21 mouse cellular contexts compared by ENCODE assay signal in the genomic region with DNA sequence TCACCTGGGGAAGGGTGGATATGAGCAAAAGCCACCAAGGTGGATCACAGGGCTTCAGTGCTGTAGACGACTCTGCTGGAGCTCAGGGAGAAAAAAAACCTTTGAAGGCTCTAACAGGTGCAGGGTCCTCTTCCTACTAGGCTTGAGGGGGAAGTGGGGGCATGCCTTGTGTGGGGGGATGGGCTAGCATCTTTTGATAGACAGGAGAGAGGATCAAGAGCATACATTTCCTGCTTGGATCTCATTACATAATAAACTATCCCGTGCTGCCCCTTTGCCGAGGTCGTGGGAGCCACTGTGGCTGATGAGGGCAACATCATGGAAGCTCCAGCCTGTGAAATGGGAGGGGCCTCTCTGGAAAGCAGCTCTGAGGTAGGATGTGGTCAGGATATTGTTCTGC. TPM values are rescaled to one million over a fixed set of nuclear protein-coding genes. Genes with fewer than 3 reads are reported as not detected.
DNase-seq lines count a peak whose midpoint lies in the region.
"Had no signal": no experiment of that assay in that cellular context is flagged by ENCODE, and none has a peak within 500 bp of the region (broad histone marks: within the 10 kb centered on the region; RNA-seq: fewer than 3 reads in every experiment).

No protein-coding gene starts in this region.

- no peaks in the 10 kb centered on the region for H3K36me3 ChIP-seq in embryonic facial prominence, embryonic 10.5 days (replicated peaks)
- H3K36me3 ChIP-seq: embryonic facial prominence, embryonic 13.5 days; forebrain, embryonic 12.5 days; forebrain, embryonic 15.5 days; hindbrain, embryonic 12.5 days; hindbrain, embryonic 15.5 days had no signal

- no peak overlapping the region for H3K27ac ChIP-seq in embryonic facial prominence, embryonic 10.5 days (replicated peaks)
- H3K27ac ChIP-seq: embryonic facial prominence, embryonic 13.5 days; forebrain, embryonic 12.5 days; forebrain, embryonic 15.5 days; hindbrain, embryonic 12.5 days; hindbrain, embryonic 15.5 days had no signal

- 63% methylated on average over 4 of the region's 4 CpGs for WGBS in embryonic facial prominence, embryonic 10.5 days

- peaks cover 11% of the 10 kb centered on the region for H3K4me1 ChIP-seq in embryonic facial prominence, embryonic 10.5 days
- H3K4me1 ChIP-seq: embryonic facial prominence, embryonic 13.5 days; forebrain, embryonic 15.5 days had no signal

- H3K9me3 ChIP-seq in embryonic facial prominence, embryonic 10.5 days, result no peaks in the 10 kb centered on the region
- H3K9me3 ChIP-seq: embryonic facial prominence, embryonic 13.5 days; forebrain, embryonic 12.5 days; forebrain, embryonic 15.5 days; hindbrain, embryonic 12.5 days; hindbrain, embryonic 15.5 days had no signal

- H3K4me3 ChIP-seq in embryonic facial prominence, embryonic 10.5 days, result no peak overlapping the region
- H3K4me3 ChIP-seq: embryonic facial prominence, embryonic 13.5 days; erythroblast, embryonic 14.5 days; forebrain, embryonic 12.5 days; forebrain, embryonic 15.5 days; hindbrain, embryonic 12.5 days; hindbrain, embryonic 15.5 days had no signal

- DNase-seq in Muller cell, postnatal 12 days (ENCODE audit: inconsistent ontology term), result peak; percentile 7
- DNase-seq in thymus, postnatal 0 days (ENCODE audit: low spot score), result peak; percentile 71
- DNase-seq in thymus, postnatal 25 days, result peak; percentile 33
- DNase-seq in kidney, adult 18-20 months, result no peak
- DNase-seq in embryonic facial prominence, embryonic 10.5 days (ENCODE audit: low spot score), result no peak
- no peak for DNase-seq in frontal cortex, postnatal 10 days (ENCODE audit: low spot score in 2 of 2)
- DNase-seq: adrenal gland, adult 8-10 months; adrenal gland, postnatal 25 days; cerebellum, adult 2 months; cerebellum, adult 9-11 months; cerebellum, postnatal 25 days; gastrocnemius, postnatal 10 days; gastrocnemius, postnatal 36 days had no signal

- no peaks in the 10 kb centered on the region for H3K27me3 ChIP-seq in embryonic facial prominence, embryonic 10.5 days (replicated peaks; ENCODE audit: low read depth, poor library complexity, severe bottlenecking)
- H3K27me3 ChIP-seq: embryonic facial prominence, embryonic 13.5 days; forebrain, embryonic 12.5 days; forebrain, embryonic 15.5 days; hindbrain, embryonic 12.5 days; hindbrain, embryonic 15.5 days had no signal

RNA-seq across cellular contexts. Expression of gene Adamts2, which starts 25.4 kb away (rescaled TPM):
- 3.2 and 3.3 TPM in 2 replicates for polyA plus RNA-seq in thymus, postnatal 0 days (2015; fragmentation: Nextera tagmentation; extraction: Ambion mirVana)
- 0.74 and 1.4 TPM in 2 replicates for polyA plus RNA-seq in embryonic facial prominence, embryonic 10.5 days (2016; fragmentation: Nextera tagmentation; extraction: Ambion mirVana)
- polyA plus RNA-seq: activated CD4-positive, CD25-positive, alpha-beta regulatory T cell, adult 4 months; CD4-positive, CD25-positive, alpha-beta regulatory T cell, adult 4 months; erythroblast, embryonic 14.5 days had no signal

Comparison
In these comparisons a context has a peak if more than half of its experiments do, and no peak if none do; other contexts are left out.
1. DNase-seq: peak in Muller cell, postnatal 12 days (single experiment), thymus, postnatal 0 days (single experiment) and thymus, postnatal 25 days (single experiment); none in kidney, adult 18-20 months (single experiment), embryonic facial prominence, embryonic 10.5 days (single experiment) and frontal cortex, postnatal 10 days (0 of 2).